Mouse (Mus musculus) liver (tissue): ENCODE data around the gene Haus8.
"Not testable (repeated sequence)": the region's sequence is repeated elsewhere in the genome, so short reads cannot be mapped to it uniquely, and the experiment has no call there.

Source experiments
- DNase-seq: peaks from one replicate; pipeline ENCODE4 v3.0.0-alpha.2; 2020; ENCODE audit warnings: mixed read lengths

The Haus8 gene

DNA sequence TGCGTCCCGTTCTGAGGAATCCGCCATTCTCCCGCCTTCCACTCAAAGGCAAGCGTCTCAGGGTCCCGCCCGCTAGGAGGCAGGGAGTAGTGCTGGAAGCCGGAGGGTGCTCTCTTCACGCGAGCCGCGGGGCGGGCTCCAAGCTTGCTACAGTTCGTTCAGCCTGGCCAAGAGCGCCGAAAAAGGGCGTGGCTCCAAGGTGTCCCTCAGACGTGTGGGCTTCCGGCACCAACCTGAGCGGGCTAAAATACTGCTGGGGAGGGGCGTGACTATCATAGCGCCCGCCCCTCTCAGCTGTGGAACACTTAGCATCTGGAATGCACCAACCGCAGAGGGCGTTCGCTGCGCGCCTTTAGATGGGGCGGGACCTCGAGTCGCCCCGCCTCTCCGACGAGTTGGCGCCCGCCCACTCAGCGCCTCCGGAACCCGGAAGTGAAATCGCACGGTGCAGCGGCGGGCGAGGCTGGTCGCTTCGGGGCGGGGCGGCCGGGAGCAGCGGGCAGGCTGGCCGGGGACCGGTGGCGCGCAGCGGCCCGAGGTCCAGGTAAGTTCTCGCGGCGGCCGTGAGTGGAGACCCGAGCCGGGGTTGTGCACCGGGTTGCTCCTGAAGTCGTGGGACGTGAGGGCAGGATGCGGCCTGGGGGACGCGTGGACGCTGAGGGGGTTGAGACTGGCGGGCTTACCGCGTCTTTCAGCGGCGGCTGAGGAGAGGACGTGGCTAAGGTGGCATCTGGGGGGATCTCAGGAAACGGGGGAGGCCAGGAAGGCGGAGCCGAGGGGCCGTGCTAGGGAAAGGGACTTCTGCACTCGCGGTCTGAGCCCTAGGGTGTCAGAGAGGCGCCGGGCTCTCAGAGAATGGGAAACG lies at the start of gene Haus8, which contains the start of gene Myo9b:
Haus8 (minus strand) TSS at position 649 of the 865 bp plus-strand sequence.
Myo9b (plus strand) TSS at position 429 of the 865 bp plus-strand sequence.
- peak; percentile 98 for DNase-seq

DNA sequence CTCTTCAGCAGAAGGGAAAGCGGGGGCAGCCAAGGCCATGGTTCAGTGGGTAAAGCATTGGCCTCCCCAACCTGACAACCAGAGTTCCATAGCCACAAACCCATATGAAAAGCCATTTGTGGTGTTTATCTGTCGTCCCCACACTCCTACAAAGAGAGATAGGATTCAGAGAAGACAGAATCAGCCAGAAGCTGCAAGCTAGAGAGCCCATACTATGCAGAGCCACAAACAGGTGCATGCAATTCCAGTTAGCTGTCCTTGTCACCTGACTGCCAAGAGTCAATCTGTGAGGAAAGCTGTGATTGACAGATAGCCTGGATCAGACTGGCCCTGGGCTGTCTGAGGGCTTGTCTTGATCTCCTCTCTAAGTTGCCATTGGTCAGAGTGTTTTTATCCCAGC lies 47.0 kb upstream of the Haus8 start:
- DNase-seq = not testable (repeated sequence)

DNA sequence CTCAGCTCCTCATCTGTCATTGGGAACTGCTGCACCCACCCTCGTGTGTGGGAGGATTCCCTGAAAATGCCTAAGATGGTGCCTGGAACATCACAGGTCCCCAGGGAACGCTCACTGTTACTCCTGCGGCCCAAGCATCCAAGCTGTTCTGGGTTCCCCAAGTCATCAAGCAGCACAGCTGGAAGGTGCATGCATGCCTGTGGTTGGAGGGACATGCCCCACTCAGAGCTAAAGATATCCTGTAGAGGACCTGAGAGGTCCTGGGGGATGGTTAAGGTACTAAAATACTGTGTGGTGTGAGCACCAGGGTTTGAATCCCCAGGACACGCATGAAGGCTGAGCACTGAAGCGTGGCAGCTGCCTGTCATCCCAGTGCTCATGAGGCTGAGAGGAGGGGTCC lies 45.9 kb upstream of the Haus8 start:
- DNase-seq = not testable (repeated sequence)

DNA sequence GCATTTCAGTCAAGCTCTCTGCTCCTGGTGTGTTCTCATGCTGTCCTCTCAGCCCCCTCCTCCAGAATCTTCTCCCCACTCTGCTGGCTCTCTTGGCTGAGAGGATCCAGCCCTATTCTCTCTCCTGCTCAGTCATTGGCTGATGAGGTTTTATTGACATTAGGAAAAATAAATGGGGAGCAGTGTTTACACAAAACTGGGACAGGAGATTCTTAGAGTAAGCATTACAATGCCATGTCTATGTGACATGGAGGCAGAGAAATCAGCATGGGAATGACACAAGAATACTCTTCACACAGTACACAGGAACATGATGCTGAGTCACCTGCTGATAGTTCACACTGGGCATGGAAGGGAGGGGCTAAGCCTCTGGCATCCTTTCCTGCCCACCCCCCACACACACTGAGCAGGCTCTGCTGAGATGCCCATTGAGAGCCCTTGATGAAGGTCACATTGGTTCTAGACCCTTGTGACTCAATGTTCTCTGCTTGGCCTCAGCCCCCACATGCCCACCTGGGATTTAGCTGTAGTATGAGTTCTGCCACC lies 43.8 kb upstream of the Haus8 start:
- DNase-seq = peak; percentile 44

DNA sequence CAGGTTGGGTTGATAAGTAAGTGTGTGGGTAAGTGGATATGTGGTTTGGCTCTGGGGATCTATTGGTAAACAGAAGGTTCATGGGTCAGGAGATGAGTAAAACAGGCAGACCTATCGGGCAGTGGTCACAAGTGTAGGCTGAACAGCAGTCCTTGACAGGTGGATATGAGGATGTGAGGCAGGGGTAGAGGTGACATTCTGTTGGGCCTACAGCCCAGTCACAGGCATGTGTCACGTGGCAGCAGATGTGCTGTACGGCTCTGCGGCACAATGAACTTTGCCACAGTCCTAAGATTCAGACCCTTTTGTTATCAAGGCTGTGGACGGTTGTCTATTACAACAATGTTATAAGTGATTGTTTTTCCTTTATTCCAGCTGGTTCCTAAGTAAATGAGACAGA lies 43.2 kb upstream of the Haus8 start:
- DNase-seq = no peak

DNA sequence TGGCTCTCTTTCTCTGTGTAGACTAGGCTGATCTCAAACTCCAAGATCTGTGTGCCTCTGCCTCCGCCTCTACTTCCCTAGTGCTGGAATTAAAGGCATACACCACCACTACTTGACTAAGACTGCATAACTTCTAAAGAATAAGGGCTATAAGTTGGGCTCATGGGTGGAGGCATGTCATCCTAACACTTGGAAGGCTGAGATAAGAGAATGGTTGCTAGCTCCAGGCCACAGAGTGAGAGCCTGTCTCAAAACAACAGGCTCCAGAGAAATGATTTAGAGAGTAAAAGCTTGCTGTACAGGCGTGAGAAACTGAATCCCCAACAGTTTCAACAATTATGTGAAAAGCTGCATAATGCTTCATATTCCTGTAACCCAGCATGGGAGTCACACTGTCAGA lies 41.2 kb upstream of the Haus8 start:
- DNase-seq = peak; percentile 63

DNA sequence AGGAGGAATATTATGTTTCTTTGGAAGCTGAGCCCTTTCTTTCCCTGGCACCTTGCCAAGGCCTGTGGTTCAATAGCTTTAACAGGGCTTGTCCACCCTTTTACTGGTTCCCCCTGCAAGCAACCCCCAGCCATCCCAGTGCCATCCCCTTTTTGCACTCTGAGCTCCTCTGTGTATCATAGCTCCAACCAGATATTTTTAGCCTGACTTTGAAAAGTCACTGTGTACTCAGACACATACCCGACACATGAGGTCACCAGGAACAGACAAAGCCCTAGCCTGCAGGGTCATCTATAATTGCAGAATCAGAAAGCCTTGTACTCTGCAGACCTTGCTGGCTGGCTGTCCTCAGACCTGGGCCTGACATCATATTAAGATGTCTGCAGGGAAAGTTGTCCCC lies 40.0 kb upstream of the Haus8 start:
- no peak for DNase-seq

DNA sequence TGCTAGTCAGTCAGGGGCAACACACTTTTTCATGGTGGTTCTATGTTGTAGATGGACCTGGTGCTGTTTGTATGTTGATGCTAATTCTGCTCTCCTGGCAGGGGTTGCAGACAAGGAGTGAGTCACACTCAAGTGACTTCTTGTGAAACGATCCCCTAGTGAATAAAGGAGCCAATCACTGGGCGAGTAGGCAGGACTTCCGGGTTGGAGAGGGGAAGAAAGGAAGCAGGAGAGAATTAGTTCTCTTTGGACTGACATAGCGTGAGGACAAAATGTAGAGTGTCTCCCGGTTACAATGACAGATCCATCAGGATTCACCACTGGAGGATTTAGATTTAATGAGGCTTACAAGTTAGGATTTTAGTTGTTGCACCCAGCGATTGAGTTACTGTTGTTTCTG lies 37.7 kb upstream of the Haus8 start:
- no peak for DNase-seq

DNA sequence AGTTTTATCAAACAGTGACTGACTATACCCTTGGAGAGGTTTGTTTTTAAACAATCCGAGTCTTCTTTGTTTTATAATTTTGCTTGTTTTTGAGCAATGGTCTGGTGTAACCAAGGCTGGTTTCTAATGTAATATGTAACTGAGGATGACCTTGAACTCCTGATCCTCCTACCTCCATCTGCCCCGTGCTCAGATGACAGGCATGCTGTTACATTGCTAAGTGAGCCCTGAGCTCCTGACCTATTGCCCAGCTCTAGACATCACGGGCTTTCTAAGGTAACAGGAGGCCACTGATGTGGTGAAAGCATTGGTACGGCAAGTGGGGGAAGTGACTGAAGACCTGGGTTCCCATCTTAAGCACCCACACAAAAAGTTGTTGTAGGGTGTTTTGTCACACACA lies 35.2 kb upstream of the Haus8 start:
- no peak for DNase-seq

DNA sequence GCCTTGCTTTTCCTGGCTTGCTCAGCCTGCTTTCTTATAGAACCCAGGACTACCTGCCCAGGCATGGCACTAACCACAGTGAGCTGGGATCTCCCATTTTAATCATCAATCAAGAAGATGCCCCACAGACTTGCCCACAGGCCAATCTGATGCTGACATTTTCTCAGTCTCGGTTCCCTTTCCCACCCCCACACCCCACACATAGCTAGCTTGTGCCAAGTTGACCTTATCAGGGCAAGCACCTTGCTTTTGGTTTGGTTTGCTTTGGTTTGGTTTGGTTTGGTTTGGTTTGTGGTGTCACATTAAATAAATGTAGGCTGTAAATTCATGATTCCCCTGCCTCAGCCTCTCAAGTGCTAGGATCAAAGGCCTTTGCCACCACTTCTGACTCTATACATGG lies 34.6 kb upstream of the Haus8 start:
- no peak for DNase-seq

DNA sequence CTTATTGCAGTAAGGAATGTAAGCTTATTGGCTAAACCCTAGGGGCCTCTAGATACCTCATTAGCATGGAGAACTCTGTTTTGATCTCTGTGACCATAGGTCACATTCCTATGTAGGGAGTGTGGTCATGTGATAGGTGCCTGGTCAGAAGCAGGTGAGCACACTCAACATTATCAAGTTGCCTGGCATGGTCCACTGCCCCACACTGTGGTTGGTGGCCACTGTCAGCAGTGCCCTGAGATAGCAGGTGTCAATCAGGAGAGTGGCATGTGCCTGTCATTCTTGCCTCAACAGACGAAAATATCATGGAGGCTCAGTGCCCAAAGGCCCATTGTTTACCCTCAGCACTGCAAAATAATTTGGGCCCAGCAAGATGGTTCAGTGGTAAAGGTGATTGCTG lies 33.3 kb upstream of the Haus8 start:
- DNase-seq = no peak

DNA sequence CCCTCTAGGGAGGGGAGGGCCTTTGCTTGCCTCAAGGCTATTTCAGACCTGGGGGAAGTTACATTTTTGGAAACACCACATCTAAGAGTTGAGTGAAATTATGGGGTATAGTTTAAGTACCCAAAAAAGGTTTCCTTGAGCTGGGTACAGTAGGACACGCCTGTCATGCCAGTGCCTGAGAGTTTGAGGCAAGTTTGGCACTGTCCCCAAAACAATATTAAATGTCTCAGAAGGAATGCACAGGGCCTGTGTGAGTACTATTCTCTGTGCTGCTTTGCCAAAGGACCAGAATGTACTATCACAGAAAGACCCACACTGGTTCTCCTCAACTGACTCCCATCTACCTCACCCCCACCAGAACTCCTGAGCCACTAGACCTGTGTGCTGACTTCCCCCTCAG lies 30.9 kb upstream of the Haus8 start:
- DNase-seq = no peak

DNA sequence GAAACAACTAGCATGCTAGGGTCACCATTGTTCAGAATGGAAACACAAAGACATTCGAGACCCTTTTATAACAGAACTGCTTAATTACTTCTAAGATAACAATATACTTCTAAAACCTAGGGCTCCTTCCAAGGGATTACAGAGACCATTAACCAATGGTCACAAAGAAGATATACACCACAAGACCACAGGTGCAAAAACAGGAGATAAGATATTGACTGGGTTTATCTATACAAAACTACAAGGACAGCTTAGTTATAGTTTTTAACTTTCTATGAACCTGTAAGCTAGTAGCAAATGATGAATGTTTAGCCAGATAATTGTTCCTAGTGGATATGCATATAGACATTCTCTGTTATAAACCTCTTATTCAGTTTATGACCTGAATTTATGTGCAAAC lies 30.1 kb upstream of the Haus8 start:
- DNase-seq = no peak

DNA sequence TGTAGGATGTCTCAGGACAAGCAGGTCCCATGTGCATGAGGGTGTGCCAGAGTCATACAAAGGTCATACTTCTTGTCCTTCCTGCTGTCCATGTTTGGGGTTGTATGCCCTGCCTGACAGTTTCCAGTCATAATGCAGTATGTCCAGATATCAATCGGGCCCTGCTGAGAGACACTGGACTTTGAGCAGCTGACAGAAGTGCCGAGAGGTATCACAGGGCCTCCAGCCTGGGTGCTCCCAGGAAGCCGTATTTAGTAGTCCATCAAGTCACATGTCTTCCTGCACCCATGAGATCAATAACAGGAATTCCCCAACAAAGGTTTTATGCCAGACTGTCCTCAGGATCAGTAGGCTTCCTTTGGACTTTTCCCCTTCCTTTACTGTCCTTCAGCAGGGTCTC lies 27.0 kb upstream of the Haus8 start:
- DNase-seq = no peak

DNA sequence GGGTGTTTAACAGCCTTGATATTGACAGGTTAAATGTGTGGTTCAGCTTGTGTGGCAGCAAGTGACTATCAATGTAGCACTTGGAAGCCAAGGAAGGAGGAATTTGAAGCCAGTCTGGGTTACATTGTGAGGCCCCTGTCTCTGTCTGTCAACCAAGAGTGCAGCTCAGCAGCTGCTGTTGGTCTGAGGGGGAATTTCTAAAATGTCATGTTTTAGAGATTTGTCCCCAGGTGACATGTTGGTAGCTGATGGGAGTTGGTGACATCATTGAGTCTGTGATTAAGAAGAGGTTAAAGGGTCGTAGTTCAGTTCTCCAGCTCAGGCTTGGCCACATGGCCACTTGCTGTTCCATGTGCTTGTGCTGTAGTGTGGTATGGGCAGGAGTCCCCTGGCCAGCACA lies 24.7 kb upstream of the Haus8 start:
- no peak for DNase-seq

DNA sequence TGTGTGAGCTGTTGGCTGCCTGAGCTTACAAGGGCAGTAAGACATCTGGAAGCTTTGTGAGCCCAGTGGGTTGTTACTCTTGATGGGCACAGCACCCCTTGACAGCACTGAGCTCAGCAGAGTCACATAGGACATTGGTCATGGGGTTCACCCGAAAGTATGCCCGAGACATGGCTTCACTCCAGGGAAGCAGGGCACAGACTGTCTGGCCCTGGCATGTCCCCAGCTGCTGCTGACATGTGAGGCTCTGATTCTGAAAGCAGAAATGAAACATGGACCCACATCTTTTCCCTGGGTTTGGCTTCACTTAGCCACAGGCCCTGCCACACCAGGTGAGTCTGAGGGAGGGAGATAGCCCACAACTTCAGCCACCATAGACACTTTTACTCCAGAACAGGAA lies 24.1 kb upstream of the Haus8 start:
- DNase-seq = no peak

DNA sequence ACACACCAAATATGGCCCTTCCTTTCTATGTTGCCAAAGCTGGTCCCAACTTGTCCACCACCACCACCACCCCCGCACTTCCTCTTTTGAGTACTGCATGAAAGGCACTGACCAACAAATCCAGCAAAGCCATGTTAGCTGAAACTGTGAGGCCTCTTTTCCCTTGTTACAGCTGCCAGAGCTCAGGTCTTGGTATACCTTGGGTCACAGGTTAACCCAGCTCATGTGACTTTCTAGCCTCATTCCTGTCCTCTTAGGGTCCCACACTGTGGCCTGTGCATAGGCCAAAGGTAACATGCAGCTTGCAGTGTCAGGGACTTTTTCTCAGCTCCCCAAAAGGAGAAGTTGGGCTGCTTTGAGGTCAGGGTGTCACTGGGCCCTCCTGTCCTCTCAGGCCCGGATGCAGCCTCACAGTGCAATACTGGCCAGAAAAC lies 23.5 kb upstream of the Haus8 start:
- DNase-seq = no peak

DNA sequence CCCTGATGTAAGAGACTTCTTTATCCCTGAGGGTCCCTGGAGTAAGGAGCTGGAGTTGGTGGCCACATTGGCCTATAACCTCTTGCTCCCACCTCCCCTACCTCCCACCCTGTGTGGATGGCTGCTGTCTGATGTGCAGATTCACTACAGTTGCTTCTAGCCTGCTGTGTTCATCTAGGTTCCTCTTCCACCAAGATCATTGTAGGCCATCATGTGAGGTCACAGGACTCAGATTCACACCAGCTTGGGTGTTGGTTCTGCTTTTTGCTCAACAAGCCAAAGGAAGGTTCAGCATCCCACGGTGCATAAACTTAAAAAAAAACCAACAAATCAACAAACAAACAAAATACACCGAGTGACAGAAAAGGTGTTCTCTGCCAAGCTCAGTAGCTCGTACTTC lies 21.2 kb upstream of the Haus8 start:
- not testable (repeated sequence) for DNase-seq

DNA sequence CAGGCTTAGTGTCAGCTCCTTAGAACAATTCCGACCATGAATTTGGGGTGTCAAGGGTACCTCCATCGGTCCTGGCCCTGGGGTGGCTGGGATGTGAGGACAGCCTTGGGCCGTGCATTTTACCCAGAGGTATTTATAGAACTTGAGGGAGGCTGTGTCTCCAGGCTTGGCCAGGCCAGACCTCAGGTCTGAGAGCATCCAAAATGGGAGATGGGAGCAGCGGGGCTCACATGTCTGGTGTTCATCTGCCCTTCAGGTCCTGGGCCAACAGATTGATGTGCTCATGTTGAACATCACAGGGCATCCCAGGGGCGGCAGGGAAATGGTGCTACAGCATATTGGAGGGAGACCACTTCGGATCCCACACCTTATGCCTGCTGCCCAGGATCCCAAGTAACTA lies 18.6 kb upstream of the Haus8 start:
- no peak for DNase-seq

DNA sequence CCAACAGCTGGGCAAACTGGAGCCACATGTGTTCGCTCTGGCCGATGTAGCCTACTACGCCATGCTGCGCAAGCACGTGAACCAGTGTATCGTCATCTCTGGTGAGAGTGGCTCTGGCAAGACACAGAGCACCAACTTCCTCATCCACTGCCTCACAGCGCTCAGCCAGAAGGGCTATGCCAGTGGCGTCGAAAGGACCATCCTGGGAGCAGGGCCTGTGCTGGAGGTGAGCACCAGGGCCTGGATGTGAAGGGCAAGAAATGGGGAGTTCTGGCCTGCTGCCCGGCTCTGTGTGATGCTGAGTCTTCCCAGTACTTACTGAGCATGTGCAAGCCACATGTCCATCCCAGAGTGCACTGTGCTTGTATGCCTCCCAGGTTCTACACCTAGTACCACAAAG lies 18.2 kb upstream of the Haus8 start:
- DNase-seq = no peak

DNA sequence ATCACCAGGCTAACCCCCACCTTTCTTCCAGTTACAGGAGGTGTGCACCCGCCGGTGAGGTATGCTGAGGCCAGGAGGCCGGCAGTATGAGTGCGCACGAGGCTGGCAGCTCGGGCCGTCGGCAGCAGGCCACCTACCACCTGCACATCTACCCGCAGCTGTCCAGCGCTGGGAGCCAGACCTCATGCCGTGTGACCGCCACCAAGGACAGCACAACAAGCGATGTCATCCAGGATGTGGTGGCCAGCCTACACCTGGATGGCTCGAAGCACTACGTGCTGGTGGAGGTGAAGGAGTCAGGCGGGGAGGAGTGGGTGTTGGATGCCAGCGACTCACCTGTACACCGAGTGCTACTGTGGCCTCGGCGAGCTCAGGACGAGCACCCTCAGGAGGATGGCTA lies 17.5 kb upstream of the Haus8 start:
- no peak for DNase-seq

DNA sequence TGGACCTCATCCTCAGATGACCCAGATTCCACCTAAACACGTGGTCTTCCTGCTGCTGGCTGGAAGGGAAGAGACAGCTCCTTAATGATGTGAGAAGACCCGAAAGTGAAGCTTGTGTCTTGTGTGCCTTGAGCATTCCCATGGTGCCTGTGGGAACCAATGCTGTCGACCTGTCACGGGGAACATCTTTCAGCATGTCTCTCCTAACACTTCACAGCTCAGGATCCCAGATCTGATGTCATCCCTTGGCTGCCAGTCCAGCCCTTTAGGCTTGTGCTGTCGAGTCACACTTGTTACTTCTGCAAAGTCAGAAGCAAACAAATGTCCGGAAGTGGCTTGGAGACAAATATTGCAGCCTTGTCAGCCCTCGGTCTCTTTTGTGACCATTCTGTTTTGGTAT lies 16.4 kb upstream of the Haus8 start:
- no peak for DNase-seq

DNA sequence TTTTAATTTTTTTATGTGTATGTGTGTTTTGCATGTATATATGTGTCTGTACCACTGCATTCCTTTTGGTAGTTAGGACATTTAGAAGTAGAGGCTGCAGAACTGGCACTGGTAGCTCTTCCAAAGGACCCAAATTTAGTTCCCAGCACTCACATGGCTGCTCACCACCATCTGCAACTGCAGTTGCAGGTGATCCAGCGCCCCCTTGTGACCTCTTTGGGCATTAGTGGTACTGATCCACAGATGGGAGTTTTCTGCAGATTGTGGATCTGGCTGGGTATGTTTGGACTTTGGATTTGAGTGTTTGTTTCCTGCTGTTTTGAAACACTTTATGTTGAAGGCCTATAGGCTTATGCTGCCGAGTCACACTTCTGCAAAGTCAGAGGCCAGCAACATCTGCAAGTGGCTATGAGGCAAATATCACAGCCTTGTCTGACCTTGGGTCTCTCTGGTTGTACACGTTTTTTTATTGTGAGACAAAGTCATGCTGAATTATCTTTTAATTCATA lies 15.8 kb upstream of the Haus8 start:
- no peak for DNase-seq

DNA sequence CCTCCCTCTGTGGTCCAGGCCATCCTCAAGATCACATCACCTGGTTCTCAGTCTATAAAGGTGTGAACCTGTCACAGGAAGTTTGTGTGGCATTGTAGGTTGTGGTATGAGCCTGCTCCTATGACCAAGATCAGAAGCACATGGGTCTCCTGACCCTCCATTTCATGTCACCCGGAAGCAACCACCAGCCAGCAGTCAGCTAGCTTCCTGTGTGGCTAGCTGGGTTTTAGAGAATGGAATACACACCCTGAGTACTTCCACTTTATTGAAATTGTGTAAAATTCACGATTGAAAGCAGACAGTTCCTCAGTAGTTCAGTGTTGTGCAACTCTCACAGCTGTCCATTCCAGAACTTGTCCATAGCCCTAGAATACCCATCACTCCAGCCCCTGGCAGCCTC lies 13.5 kb upstream of the Haus8 start:
- not testable (repeated sequence) for DNase-seq

DNA sequence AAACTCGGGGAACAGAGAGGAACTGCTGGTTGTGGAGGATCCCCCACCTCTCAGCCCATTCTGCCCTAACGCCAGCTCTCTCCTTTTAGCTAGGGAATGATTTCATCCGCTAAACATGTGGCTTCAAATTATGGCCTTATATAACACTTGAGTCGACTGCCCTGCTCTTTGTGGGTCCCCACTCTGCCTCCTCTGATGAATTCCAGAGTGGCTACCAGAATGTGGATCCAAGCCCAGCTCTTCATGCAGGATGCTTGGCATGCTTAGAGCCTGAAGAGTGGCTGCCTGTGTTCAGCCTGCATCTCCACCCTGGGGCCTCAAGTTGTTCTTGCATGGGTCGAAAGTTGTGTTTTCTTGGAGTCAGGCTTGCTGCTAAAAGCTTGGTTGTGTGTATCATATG lies 9.9 kb upstream of the Haus8 start:
- DNase-seq = no peak
